Mouse (Mus musculus) embryonic facial prominence, embryonic 14.5 days (tissue): Measurements from ENCODE around the gene Arhgef17. TPM values are rescaled to one million over a fixed set of nuclear protein-coding genes. Genes with fewer than 3 reads are reported as not detected.

Source experiments
- ATAC-seq: fragments of 200-750 bp; cut with Nextera tagmentation; 2 replicates; pipeline ENCODE4 v1.8.0; 2017; ENCODE audit warnings: low read depth, moderate number of reproducible peaks, moderate TSS enrichment
- DNase-seq: peaks from one replicate; pipeline ENCODE4 v3.0.0-alpha.2; 2015; ENCODE audit warnings: low spot score
- H3K27ac ChIP-seq: fragments of 300-500 bp; sonication (generic); replicated peaks from 2 replicates; pipeline ENCODE4 v1.5.1; 2014; ENCODE audit warnings: low read depth, mild to moderate bottlenecking, low read length, moderate library complexity
- H3K27me3 ChIP-seq: fragments of 300-500 bp; sonication (generic); replicated peaks from 2 replicates; pipeline ENCODE4 v1.6.1; 2014; ENCODE audit warnings: low read length; ENCODE audit not compliant: control insufficient read depth, insufficient read depth
- H3K36me3 ChIP-seq: fragments of 300-500 bp; sonication (generic); 2 replicates; pipeline ENCODE4 v1.6.1; 2014; ENCODE audit warnings: low read length, mixed read lengths; ENCODE audit not compliant: control insufficient read depth, insufficient read depth
- H3K4me1 ChIP-seq: fragments of 300-500 bp; sonication (generic); 2 replicates; pipeline ENCODE4 v1.6.1; 2014; ENCODE audit warnings: antibody characterized with exemption, low read length; ENCODE audit not compliant: control insufficient read depth, insufficient read depth
- H3K4me2 ChIP-seq: fragments of 300-500 bp; sonication (generic); 2 replicates; pipeline ENCODE4 v1.6.1; 2014; ENCODE audit warnings: low read depth, mild to moderate bottlenecking, low read length, moderate library complexity, mixed read lengths
- H3K4me3 ChIP-seq: fragments of 300-500 bp; sonication (generic); 2 replicates; pipeline ENCODE4 v1.5.1; 2014; ENCODE audit warnings: low read depth, mild to moderate bottlenecking, low read length
- H3K9ac ChIP-seq: fragments of 300-500 bp; sonication (generic); 2 replicates; pipeline ENCODE4 v1.6.1; 2014; ENCODE audit warnings: low read depth, mild to moderate bottlenecking, low read length, moderate library complexity, mixed read lengths
- H3K9me3 ChIP-seq: fragments of 300-500 bp; sonication (generic); 2 replicates; pipeline ENCODE4 v1.6.1; 2016; ENCODE audit warnings: low read length; ENCODE audit not compliant: control insufficient read depth
- WGBS: fragments of 180-500 bp; shearing (Covaris S2); extraction: QIAGEN DNeasy Blood & Tissue Kit; methylation state at CpG from one replicate; pipeline ENCODE4 v1.1.7; 2014; 5-methylcytosine and 5-hydroxymethylcytosine counted together
- polyA plus RNA-seq: library from polyadenylated mRNA; unstranded; fragments of >200 nt; fragmentation: Nextera tagmentation; extraction: Ambion mirVana; gene quantifications from 2 replicates; pipeline ENCODE4 v1.2.1, GENCODE M21; 2014

Arhgef17 gene
- polyA plus RNA-seq, 1 experiment from 2014 or later = 16.8 TPM

DNA sequence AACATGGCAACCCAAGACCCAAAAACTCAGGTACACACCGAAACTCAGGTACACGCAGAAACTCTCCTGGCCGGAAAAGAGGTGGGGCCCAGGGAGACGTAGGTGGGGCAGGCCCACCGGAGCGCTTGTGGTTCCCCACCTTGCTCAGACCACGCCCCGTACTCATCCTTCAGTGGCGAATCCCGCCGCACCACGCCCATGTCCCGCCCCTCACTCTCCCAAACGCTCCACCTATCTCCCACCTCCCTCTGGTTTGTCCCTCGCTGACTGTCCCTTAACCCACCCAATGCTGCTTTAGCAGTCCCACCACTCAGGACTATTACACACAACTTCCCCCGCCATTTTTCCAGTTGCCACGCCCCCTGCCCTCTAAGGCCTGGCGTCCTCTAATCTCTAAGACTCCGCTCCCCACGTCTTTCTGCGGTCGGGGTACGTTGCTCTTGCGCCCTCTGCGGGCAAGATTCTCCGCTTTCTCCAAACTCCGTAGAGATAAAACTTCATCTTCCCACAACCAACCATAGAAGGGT, 637 bp upstream of the Arhgef17 start:
- no peaks in the 10 kb centered on the region for H3K27me3 ChIP-seq
- 1% methylated on average over 20 of the region's 27 CpGs for WGBS
- H3K36me3 ChIP-seq = peaks cover 7% of the 10 kb centered on the region; the same call in 1 of the 2 replicates
- peak overlapping the region; percentile 92 for H3K9ac ChIP-seq
- no peaks in the 10 kb centered on the region for H3K9me3 ChIP-seq
- peaks cover 31% of the 10 kb centered on the region for H3K4me1 ChIP-seq
- H3K4me3 ChIP-seq = peak overlapping the region; percentile 67
- peak overlapping the region; percentile 92 for H3K4me2 ChIP-seq
- peak; percentile 91 for ATAC-seq
- DNase-seq = peak; percentile 97
- H3K27ac ChIP-seq = peak overlapping the region; percentile 99

DNA sequence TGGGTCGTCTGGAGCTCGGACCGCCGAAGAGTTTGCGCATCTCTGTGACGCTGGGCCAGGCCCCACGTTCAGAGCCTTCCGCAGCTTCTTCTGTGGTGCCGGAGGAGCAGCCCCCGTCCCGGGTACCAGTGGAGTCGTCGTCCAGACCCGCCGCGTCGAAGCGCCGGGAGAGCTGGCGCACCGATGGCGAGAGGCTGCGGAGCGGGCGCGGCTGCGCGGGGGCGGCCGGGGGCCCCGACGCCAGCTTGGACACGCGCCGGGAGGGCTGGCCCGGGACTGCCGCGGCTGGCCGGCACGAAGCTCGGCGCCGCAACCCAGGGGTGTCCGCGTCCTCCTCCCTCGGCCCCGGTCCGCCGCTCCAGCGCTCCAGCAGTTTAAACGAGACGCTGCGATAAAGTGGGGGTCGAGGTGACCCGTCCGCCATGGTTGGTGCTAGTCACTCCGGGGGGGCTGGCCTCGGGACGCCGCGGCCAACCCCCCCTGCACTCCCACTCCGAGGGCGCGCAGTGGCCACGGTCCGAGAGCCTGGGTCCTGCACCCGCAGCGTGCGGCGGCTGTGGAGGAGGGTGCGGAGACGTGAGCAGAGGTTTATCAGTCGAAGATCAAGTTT, 486 bp downstream of the Arhgef17 start:
- peak overlapping the region; percentile 92 for H3K4me2 ChIP-seq
- DNase-seq (no peak), ATAC-seq (peak; percentile 15)
- no peaks in the 10 kb centered on the region for H3K27me3 ChIP-seq
- WGBS = under 1% methylated on average over 32 of the region's 73 CpGs
- peaks cover 7% of the 10 kb centered on the region; the same call in 1 of the 2 replicates for H3K36me3 ChIP-seq
- peak overlapping the region; percentile 99 for H3K27ac ChIP-seq
- peak overlapping the region; percentile 92 for H3K9ac ChIP-seq
- H3K4me1 ChIP-seq = peaks cover 43% of the 10 kb centered on the region
- H3K4me3 ChIP-seq = peak overlapping the region; percentile 67
- H3K9me3 ChIP-seq = no peaks in the 10 kb centered on the region

GRCm38 (mm10) chr7:100930619-100931315, 1.1 kb downstream of the Arhgef17 start:
- WGBS = 4% methylated on average over 24 of the region's 53 CpGs
- peaks cover 49% of the 10 kb centered on the region for H3K4me1 ChIP-seq
- peak; percentile 16 for ATAC-seq

GRCm38 (mm10) chr7:100929639-100930303, 2.1 kb downstream of the Arhgef17 start:
- Histone ChIP-seq H3K9ac (peak overlapping the region; percentile 92), H3K4me3 (peak overlapping the region; percentile 67), H3K4me2 (peak overlapping the region; percentile 92), H3K9me3 (no peaks in the 10 kb centered on the region), H3K27me3 (no peaks in the 10 kb centered on the region), H3K4me1 (peaks cover 59% of the 10 kb centered on the region), H3K36me3 (peaks cover 7% of the 10 kb centered on the region; the same call in 1 of the 2 replicates), H3K27ac (no peak overlapping the region)
- ATAC-seq (no peak), DNase-seq (no peak)
- WGBS = 66% methylated on average over 19 of the region's 19 CpGs

More at GRCm38 (mm10) chr7:100930619-100931315, 1.1 kb downstream of the Arhgef17 start:
- Histone ChIP-seq H3K27me3 (no peaks in the 10 kb centered on the region), H3K27ac (peak overlapping the region; percentile 99), H3K4me2 (peak overlapping the region; percentile 92), H3K4me3 (peak overlapping the region; percentile 67), H3K36me3 (peaks cover 7% of the 10 kb centered on the region; the same call in 1 of the 2 replicates), H3K9ac (peak overlapping the region; percentile 92), H3K9me3 (no peaks in the 10 kb centered on the region)
- peak; percentile 91 for DNase-seq

DNA sequence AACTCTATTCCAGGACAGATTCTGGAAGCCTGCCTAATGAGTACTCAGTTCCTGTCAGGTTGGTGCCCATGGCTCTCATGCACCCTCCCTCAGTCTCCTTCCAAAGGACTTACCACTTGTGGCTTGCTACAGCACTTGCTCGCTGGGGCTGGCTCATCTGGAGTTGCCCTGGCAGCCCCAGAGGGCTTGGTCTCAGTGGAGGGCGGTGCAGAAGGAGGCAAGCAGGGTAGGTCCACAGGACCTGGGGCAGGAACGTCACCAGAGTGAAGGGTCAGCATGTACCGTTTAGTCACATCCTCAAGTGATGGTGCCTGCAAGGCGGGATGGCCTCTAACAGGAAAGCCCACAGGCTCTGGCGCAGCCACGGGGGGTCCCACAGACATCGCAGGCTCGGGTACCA, 3.5 kb downstream of the Arhgef17 start:
- Histone ChIP-seq H3K27me3 (no peaks in the 10 kb centered on the region), H3K4me2 (peak overlapping the region; percentile 92), H3K4me1 (peaks cover 72% of the 10 kb centered on the region), H3K9ac (peak overlapping the region; percentile 92), H3K27ac (no peak overlapping the region), H3K9me3 (no peaks in the 10 kb centered on the region), H3K4me3 (peak overlapping the region; percentile 67), H3K36me3 (peaks cover 11% of the 10 kb centered on the region; the same call in 1 of the 2 replicates)
- no peak for ATAC-seq
- DNase-seq = no peak
- 31% methylated on average over 9 of the region's 9 CpGs for WGBS

DNA sequence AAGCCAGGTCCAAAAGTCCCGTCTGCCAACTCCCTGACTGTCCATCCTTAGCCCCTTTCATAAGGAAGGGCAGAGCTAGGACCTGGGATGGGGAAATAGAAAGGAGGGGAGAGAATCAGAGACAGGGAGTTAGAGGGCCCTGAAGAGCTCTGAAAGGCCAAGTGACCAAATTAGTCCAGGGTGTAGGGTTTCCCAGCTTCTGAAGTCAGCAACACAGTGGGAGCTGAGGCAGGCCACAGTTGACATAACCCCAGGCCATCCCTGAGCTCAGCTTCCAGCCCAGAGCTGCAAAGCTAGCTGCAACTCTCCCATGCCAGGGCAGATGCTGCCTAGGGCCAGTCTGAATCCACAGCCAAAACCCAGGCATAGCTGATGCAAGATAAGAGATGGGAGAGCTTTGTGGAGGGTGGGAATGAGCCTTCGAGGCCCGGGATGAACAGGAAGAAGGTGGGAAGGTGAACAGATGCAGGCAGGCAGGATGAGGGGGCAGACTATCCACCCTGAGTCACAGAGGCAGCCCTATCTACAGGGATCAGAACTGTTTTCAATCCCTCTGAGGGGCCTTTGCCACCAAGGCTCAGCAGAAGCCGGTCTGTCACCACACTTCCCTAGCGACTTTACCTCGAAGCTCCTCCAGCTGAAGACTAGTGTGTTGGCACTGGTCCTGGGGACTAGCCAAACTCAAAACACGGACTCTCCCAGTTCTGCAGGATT, 4.5 kb downstream of the Arhgef17 start:
- no peak for ATAC-seq
- peaks cover 20% of the 10 kb centered on the region for H3K36me3 ChIP-seq
- peaks cover 72% of the 10 kb centered on the region for H3K4me1 ChIP-seq
- no peaks in the 10 kb centered on the region for H3K9me3 ChIP-seq
- H3K4me3 ChIP-seq = peak overlapping the region; percentile 67
- peak overlapping the region; percentile 92 for H3K9ac ChIP-seq
- no peak overlapping the region; the same call in 1 of the 2 replicates for H3K27ac ChIP-seq
- H3K4me2 ChIP-seq = peak overlapping the region; percentile 92
- WGBS = 3% methylated on average over 7 of the region's 7 CpGs
- DNase-seq = no peak
- no peaks in the 10 kb centered on the region for H3K27me3 ChIP-seq

DNA sequence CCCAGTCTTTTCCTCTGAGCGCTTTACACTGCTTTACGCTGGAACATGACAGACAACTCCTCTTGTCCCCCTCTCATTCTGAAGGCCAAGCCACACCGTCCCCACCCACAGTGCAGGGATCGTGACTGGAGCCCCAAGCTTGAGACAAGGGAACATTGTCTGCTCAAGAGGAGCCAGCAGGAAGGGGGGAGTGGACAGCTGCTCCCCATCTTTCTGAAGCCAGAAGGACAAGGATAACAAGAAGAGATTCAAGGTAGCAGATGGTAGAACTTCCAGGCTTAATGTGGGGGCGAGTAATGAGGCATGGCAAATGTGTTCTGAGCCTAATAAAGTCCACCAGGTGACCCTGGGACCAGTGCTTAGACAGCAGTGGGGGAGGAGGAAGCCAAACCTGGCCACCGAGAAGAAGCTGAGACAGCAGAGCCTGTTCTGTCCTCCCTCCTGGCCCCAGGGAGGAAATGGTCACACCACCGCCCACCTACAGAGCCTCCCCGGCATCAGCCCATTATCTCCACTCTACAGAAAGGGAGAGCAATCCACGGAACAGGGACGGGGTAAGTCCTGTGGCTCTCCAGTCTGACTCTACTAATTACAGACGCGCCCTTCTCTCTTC, 5.5 kb downstream of the Arhgef17 start:
- no peak for ATAC-seq
- H3K36me3 ChIP-seq = peaks cover 29% of the 10 kb centered on the region
- no peak overlapping the region; the same call in 1 of the 2 replicates for H3K27ac ChIP-seq
- peak overlapping the region; percentile 67 for H3K4me3 ChIP-seq
- no peaks in the 10 kb centered on the region for H3K27me3 ChIP-seq
- peak overlapping the region; percentile 92 for H3K4me2 ChIP-seq
- H3K4me1 ChIP-seq = peaks cover 72% of the 10 kb centered on the region
- DNase-seq = no peak
- H3K9ac ChIP-seq = peak overlapping the region; percentile 92
- WGBS = 5% methylated on average over 11 of the region's 12 CpGs
- H3K9me3 ChIP-seq = no peaks in the 10 kb centered on the region
